Mouse (Mus musculus): ENCODE measurements around the gene Gm19684. TPM values are rescaled to one million over a fixed set of nuclear protein-coding genes. Genes with fewer than 3 reads are reported as not detected.
"Not testable (repeated sequence)": the region's sequence is repeated elsewhere in the genome, so short reads cannot be mapped to it uniquely, and the experiment has no call there.

The Gm19684 gene
- total RNA-seq, 2 experiments from 2014 or later = not detected

- DNase-seq (ENCODE audit: low spot score in 2 of 2) = no peak
Measured at GRCm38 (mm10) chr17:36169753-36170152, 48.3 kb downstream of the Gm19684 start.

- DNase-seq (ENCODE audit: low spot score in 2 of 2) = no peak
Measured at GRCm38 (mm10) chr17:36170287-36170814, 48.9 kb downstream of the Gm19684 start.

GRCm38 (mm10) chr17:36176132-36176531 is 54.7 kb downstream of the Gm19684 start:
- not testable (repeated sequence) for DNase-seq (ENCODE audit: low spot score in 2 of 2)

GRCm38 (mm10) chr17:36178938-36179337 is 57.5 kb downstream of the Gm19684 start:
- DNase-seq (ENCODE audit: low spot score in 2 of 2) = not testable (repeated sequence)

Other genes starting within 250 kb of the Gm19684 start
- gene Dhx16, start 241.9 kb upstream of the Gm19684 start, total RNA-seq (2021) = 10 to 100 TPM; 25.0 to 30.2 TPM
- gene 2310061I04Rik, start 224.2 kb upstream of the Gm19684 start, total RNA-seq (2021) = 10 to 100 TPM; 52.9 to 56.7 TPM
- gene Atat1, start 211.6 kb upstream of the Gm19684 start, total RNA-seq (2021) = 10 to 100 TPM; 51.0 to 59.0 TPM
- gene Mrps18b, start 205.3 kb upstream of the Gm19684 start, total RNA-seq (2021) = 10 to 100 TPM; 37.8 to 44.3 TPM
- gene Ppp1r10, start 205.2 kb upstream of the Gm19684 start, total RNA-seq (2021) = 10 to 100 TPM; 66.5 to 72.5 TPM
- gene Abcf1, start 151.9 kb upstream of the Gm19684 start, total RNA-seq (2021) = 10 to 100 TPM; 65.0 to 73.2 TPM
- 100 to 1,000 TPM; 147 to 150 TPM for gene Gnl1, start 141.8 kb upstream of the Gm19684 start, total RNA-seq (2021)
- 10 to 100 TPM; 39.8 to 41.6 TPM for gene Prr3, start 141.4 kb upstream of the Gm19684 start, total RNA-seq (2021)
- gene H2-T24, start 101.1 kb upstream of the Gm19684 start, total RNA-seq (2021) = 1 to 10 TPM; 1.1 to 1.2 TPM
- gene H2-T23, start 88.8 kb upstream of the Gm19684 start, total RNA-seq (2021) = 1 to 10 TPM; 5.4 to 5.9 TPM
- 10 to 100 TPM; 13.9 to 15.2 TPM for gene H2-T22, start 78.9 kb upstream of the Gm19684 start, total RNA-seq (2021)
- gene Gm6034, start 78.7 kb upstream of the Gm19684 start, total RNA-seq (2021) = not detected
- gene Gm11127, start 63.3 kb upstream of the Gm19684 start, total RNA-seq (2021) = 1 to 10 TPM in 1 of 2 experiments, under 1 TPM in 1; 0.89 to 1.6 TPM
- gene Gm7030, start 7.7 kb downstream of the Gm19684 start, total RNA-seq (2021) = not detected
- gene Gm8909, start 46.9 kb downstream of the Gm19684 start, total RNA-seq (2021) = not detected
- gene H2-T3, start 68.6 kb downstream of the Gm19684 start, total RNA-seq (2021) = not detected
- 10 to 100 TPM; 43.8 to 45.2 TPM for gene Rpp21, start 136.4 kb downstream of the Gm19684 start, total RNA-seq (2021)
- 10 to 100 TPM; 22.0 to 23.3 TPM for gene Trim39, start 150.6 kb downstream of the Gm19684 start, total RNA-seq (2021)
- not detected for gene H2-M10.2, start 164.8 kb downstream of the Gm19684 start, total RNA-seq (2021)
- not detected for gene H2-M10.1, start 204.5 kb downstream of the Gm19684 start, total RNA-seq (2021)
- gene H2-M10.3, start 246.7 kb downstream of the Gm19684 start, total RNA-seq (2021) = not detected

All from layer of hippocampus, adult 18-20 months (tissue).